Mouse (Mus musculus) frontal cortex, postnatal 25 days (tissue): Measurements from ENCODE around the gene 4931406C07Rik.
"Not testable (repeated sequence)": the region's sequence is repeated elsewhere in the genome, so short reads cannot be mapped to it uniquely, and the experiment has no call there.

Experiments used
- DNase-seq, 2 experiments: peaks; one replicate each; pipeline ENCODE4 v3.0.0; 2022; ENCODE audit warnings: low spot score in 2 of 2

Gene 4931406C07Rik

DNA sequence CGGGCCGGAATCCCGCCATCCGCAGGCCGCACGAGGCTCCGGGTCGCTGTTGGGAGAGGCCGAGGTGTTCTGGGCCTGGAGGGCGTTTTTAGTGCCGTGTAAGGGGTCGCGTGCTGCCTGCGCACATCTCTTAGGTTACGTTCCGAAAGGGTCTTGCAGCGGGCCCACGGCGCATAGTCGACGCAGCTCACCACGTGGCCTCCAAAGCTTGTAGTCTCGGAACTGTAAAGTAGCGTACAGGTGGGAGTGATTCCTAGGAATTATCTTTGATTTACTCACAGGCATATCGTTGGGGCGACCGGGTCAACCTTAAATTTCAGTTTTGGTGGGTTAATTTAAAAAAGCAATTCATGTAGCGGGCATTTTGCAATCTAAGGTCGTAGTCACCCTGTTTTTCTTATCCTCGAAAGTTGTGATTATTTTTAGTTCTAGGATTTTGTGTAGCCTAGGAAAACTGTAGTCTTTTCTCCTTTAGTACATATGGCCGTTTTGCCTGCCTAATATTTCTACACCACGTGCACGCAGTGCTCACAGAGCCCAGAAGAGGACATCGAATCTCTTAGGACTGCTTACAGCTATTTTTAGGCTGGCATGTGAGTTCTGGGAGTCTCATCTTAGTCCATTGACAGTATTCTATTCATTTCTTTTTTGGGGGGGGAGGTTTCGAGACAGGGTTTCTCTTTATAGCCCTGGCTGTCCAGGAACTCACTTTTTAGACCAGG, at the start of gene 4931406C07Rik:
TSS of gene 4931406C07Rik (minus strand) at position 51 of the 722 bp plus-strand sequence.
- peak in 1 of 2 experiments; percentile 14 for DNase-seq

GRCm38 (mm10) chr9:15349925-15350324, 43.7 kb upstream of the 4931406C07Rik start:
- DNase-seq = no peak

DNA sequence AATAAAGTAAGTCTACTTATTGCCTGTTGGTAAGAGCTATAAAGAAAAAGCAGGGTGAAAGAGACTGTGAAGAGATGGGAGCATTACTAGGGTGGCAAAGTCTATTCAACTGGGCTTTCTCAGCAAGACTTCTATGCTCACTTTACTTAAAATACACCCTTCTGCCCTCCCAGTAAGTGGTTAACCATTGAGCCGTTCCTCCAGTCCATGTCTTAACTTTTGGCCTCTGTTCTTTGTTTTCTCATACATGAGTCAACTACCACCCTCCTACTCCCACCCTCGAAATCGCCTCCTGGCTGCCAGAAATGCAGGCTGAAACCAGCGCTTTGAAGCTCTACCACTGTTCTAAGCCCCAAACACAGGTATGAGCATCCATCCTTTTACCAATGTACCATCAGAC, 31.5 kb upstream of the 4931406C07Rik start:
- DNase-seq = no peak

DNA sequence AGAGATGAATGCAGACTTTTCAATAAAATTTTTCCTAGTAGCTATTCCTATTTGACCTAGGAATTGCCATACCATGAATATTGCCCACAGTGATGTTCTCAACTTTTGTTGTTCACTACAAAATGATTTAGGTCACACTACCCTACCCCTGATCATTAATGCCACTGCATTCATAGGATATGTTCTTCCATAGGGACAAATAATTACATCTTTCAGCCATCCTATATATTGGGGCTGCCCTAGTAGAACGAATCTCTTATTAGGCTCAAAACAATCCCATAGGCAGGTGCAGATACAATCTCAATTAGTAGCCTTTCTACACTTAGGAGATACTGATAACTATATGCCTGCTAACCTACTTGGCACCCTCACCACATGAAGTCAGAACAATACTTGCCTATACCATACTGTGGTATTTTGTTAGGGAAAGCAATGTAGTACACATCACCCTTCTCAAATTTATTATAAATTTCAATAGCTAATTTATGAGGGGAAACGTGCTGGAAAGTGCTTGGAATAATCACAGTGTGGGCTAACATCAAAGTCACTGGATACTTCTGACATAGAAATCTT, 12.0 kb upstream of the 4931406C07Rik start:
- DNase-seq = no peak

DNA sequence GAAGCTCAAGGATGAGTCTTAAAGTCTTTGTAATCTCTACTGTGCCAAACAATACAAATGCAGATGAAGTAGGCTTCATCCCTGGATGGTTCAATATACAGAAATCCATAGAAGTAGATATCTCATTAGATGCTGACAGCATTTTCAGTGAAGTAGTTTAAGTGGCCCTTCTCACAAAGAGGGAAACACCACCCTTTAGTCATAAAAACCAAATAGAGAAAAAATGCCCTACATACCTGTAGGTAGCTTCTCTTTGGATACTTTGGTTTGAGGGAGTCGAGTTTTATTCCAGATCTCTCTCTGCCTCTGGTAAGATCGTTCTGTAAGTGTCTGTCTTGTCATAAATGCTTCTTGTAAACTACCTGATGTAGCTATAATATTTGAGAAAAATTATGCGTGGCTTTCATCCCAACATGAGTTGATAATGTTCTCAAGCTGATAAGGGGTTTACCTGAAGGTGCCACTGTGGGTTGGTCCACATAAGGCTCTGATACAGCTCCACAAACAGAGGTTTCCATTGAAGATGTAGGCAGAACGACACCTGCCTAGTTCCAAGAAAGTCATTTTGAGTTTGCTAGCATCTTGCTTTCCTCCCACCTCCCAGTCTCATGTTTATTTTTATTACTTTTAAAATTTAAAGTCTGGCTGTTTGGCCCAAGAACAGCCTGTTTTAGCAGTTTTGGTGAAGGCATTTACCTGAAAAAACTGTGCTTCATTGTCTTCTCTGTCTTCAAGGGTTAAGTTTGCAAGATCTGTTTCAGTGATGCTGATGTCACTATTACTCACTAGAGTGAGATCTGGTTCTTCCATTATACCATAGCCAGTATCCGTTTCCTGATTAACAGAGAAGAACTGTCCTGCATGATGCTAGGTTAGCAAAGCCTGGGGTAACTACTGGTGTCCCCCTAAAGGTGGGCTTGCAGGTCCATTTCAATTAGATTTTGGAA, 11.2 kb upstream of the 4931406C07Rik start:
- DNase-seq = no peak

DNA sequence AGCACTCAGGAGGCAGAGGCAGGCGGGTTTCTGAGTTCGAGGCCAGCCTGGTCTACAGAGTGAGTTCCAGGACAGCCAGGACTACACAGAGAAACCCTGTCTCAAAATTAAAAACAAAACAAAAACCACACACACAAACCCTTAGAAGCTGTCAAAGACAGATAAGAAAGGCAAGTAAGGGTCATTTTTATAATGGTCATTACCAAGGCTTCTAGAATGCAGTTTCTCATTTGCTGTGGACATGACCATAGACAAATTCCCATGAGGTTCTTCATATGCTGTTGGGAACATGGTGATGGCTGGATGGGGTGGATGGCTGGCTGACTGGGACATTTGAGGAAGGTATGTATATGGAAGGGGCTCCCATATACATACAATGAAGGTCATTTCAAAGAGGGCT, 10.0 kb upstream of the 4931406C07Rik start:
- DNase-seq = not testable (repeated sequence)

GRCm38 (mm10) chr9:15314619-15315018, 8.4 kb upstream of the 4931406C07Rik start:
- no peak for DNase-seq

DNA sequence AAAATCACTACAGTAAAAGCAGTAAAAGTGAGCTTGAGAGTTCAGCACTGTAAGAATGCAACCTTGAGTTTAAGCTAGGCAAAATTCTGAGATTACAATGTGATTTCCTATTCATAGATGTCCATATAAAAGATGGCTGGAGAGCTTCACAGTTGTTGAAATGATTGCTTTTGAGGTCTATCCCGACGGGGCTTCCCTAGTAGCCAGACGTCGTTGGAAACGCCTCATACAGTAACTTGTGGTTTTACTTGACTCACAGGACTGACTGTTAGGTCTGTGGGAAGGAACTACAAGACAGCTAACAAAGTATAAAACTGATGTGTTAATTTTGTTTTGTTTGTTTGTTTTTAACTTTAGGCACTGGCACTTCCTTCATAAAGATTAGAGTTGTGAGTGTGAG, 7.4 kb upstream of the 4931406C07Rik start:
- no peak for DNase-seq

- DNase-seq = no peak
Observed at GRCm38 (mm10) chr9:15312054-15312735, 5.9 kb upstream of the 4931406C07Rik start.

- no peak for DNase-seq
Observed at GRCm38 (mm10) chr9:15310179-15310578, 3.9 kb upstream of the 4931406C07Rik start.

- no peak for DNase-seq
Observed at GRCm38 (mm10) chr9:15309425-15309824, 3.2 kb upstream of the 4931406C07Rik start.

GRCm38 (mm10) chr9:15308254-15308653, 2.0 kb upstream of the 4931406C07Rik start:
- DNase-seq = no peak

GRCm38 (mm10) chr9:15307257-15307656, 1.0 kb upstream of the 4931406C07Rik start:
- no peak for DNase-seq

DNA sequence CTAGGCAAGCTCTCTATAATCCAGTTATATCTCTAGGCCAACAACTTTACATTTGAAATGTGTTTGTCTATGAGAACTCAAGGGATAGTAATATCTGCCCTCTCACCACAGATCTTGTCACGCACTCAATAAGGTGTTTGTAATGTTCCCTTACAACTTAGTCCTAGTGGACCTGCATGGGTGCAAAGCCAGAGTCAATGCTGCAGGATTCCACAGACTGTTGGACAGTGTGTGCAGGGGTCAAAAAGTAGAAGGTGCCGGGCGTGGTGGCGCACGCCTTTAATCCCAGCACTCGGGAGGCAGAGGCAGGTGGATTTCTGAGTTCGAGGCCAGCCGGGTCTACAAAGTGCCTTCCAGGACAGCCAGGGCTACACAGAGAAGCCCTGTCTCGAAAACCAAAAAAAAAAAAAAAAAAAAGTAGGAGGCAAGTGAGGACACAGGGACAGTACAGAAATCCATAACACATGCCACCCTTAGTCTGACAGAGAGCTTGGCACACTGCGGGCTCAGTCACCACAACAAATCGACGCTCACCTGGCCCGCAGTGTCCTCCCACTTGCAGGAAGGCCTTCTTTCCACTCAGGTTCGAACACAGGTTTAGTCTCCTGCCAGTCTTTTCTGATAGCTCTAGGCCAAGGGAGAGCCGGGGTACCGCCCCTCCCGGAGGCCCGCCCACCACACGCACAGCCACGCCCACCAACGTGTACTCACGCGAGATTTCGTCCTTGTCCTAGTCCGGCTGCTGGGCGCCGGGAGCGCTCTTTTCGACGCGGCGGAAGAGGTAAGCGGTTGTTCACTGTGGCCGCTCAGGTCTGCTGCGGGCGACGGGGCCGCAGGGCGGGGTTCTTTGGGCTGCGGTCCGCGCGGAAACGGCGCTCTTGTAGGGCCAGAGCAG, 498 bp downstream of the 4931406C07Rik start, which contains the start of gene Taf1d:
TSS of gene Taf1d (plus strand) at position 712 of the 895 bp plus-strand sequence.
- DNase-seq = peak; percentile 88 to 95

DNA sequence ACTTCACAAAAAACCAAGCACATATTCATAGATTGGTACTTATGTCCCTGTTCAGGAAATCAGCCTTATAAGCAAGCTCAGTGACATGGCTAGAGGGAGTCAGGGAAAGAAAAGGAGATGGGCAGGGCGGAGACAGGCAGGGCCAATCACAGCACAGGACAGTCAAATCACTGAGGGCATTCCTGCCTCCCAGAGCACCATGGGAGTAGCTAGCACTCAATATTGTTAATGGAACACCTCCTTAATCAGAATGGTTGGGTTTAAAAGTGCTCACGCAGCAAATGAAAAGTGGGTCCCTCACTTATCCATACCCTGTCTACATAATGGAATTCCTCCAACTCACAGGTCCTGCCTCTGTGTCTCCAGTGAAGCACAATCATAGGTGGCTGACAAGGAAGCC, 3.4 kb downstream of the 4931406C07Rik start:
- no peak for DNase-seq

DNA sequence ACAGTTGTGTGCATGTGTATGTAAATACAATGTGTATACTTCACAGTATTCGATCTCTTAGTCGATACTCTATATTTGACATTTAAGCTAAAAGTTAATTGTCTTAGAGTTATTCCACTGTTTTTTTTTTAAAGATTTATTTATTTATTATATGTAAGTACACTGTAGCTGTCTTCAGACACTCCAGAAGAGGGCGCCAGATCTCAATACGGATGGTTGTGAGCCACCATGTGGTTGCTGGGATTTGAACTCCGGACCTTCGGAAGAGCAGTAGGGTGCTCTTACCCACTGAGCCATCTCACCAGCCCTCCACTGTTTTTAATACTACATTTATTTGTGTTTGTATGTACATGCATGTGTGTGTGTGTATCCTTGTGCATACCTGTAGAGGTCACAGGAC, 4.2 kb downstream of the 4931406C07Rik start:
- not testable (repeated sequence) for DNase-seq

DNA sequence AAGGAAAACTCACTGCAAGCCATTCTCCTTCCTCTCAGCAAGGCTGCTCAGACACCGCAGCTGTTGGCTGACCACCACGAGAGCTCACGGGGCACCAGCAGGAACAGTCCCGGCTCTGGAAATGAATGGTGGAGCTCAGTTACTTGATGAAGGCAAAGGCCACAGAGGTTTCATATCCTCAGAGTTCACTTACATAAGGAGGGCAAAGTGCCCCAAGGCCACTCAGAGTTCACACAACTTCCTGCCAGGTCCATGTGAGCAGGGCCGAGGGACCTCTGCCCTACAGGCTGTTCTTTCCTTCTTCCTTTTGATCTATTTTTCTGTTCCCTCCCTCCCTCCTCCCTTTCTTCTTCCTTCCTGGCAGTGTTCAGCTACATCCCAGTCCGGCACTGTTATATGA, 4.8 kb downstream of the 4931406C07Rik start:
- no peak for DNase-seq

- no peak for DNase-seq
Observed at GRCm38 (mm10) chr9:15300056-15300455, 6.2 kb downstream of the 4931406C07Rik start.

DNA sequence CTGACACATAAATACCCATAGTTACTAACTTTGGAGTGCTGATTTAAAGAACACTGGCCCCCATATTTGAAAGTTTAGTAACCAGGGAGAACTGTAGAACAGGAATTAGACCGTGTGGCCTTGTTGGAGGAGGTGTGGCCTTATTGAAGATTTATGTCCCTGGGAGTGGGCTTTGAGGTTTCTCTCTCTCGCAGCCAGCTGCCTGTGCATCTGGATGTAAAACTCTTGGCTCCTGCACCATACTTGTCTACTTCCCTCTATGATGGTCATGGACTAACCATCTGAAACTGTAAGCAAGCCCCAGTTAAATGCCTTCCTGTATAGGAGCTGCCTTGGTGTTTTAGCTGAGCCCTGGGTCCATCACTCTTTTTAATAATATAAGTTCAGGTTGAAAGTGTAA, 7.8 kb downstream of the 4931406C07Rik start:
- DNase-seq = no peak

- no peak for DNase-seq
Observed at GRCm38 (mm10) chr9:15297112-15297511, 9.1 kb downstream of the 4931406C07Rik start.

DNA sequence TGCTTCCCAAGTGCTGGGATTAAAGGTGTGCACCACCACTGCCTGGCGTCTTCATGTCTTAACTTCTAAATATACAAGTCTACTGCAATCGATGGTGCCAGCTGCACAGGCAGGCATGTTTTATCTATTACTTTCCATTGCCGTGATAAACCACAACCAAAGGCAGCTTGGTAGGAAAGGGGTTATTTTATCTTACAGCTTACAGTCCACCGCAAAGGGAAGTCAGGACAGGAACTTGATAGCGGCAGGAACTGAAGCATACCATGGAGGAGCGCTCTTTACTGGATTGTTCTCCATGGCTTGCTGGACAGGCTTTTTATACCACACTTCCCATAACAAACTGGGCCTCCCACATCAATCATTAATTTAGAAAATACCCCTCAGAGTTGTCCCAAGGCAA, 17.0 kb downstream of the 4931406C07Rik start:
- DNase-seq = no peak
